Mouse (Mus musculus) neural tube, embryonic 12.5 days (tissue): Measurements from ENCODE around the gene Plcb1. TPM values are rescaled to one million over a fixed set of nuclear protein-coding genes. Genes with fewer than 3 reads are reported as not detected.

Experiments used
- ATAC-seq: fragments of 200-750 bp; cut with Nextera tagmentation; 2 replicates; pipeline ENCODE4 v1.8.0; 2017; ENCODE audit warnings: low read depth, mild to moderate bottlenecking, moderate TSS enrichment, moderate library complexity; ENCODE audit not compliant: low FRiP score
- H3K27ac ChIP-seq: fragments of 300-500 bp; sonication (generic); 2 replicates; pipeline ENCODE4 v1.5.1; 2016
- H3K27me3 ChIP-seq: fragments of 300-500 bp; sonication (generic); replicated peaks from 2 replicates; pipeline ENCODE4 v1.6.1; 2016; ENCODE audit warnings: mild to moderate bottlenecking
- H3K36me3 ChIP-seq: fragments of 300-500 bp; sonication (generic); 2 replicates; pipeline ENCODE4 v1.6.1; 2016; ENCODE audit warnings: mild to moderate bottlenecking
- H3K4me1 ChIP-seq: fragments of 300-500 bp; sonication (generic); 2 replicates; pipeline ENCODE4 v1.6.1; 2016
- H3K4me2 ChIP-seq: fragments of 300-500 bp; sonication (generic); replicated peaks from 2 replicates; pipeline ENCODE4 v1.6.1; 2016; ENCODE audit warnings: mild to moderate bottlenecking
- H3K4me3 ChIP-seq: fragments of 300-500 bp; sonication (generic); 2 replicates; pipeline ENCODE4 v1.5.1; 2016
- H3K9ac ChIP-seq: fragments of 300-500 bp; sonication (generic); 2 replicates; pipeline ENCODE4 v1.6.1; 2016; ENCODE audit warnings: mild to moderate bottlenecking
- H3K9me3 ChIP-seq: fragments of 300-500 bp; sonication (generic); 2 replicates; pipeline ENCODE4 v1.6.1; 2016; ENCODE audit warnings: mild to moderate bottlenecking
- WGBS: fragments of 180-500 bp; shearing (Covaris S2); methylation state at CpG from one replicate; pipeline ENCODE4 v1.1.7; 2016; 5-methylcytosine and 5-hydroxymethylcytosine counted together
- polyA plus RNA-seq: library from polyadenylated mRNA; unstranded; fragments of >200 nt; fragmentation: Nextera tagmentation; extraction: Ambion mirVana; gene quantifications from 2 replicates; pipeline ENCODE4 v1.2.1, GENCODE M21; 2016

Gene Plcb1
- polyA plus RNA-seq, 1 experiment from 2014 or later, result 29.0 TPM

DNA sequence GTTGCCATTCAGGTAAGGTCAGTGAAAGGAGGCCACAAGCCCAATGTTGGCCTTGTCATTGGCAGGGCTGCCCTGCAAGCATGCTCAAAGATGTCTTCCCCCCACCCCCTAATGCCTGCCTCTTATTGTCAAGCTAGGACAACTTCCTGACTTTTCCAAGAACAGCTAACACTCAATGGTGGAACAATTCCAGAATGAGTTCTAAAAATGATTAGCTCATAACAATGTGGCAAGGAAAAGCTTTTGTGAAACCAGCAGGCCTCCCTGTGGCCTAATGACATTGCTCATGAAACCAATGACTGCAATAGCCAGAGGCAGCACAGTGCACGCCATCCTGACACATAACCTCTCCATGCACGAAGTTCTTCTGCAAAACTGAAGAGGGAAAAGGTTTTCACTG lies 478.1 kb downstream of the Plcb1 start:
- no peaks in the 10 kb centered on the region for H3K27me3 ChIP-seq
- no peaks in the 10 kb centered on the region for H3K36me3 ChIP-seq
- 76% methylated on average over 2 of the region's 2 CpGs for WGBS
- ATAC-seq, result no peak
- H3K4me2 ChIP-seq, result no peak overlapping the region
- H3K27ac ChIP-seq, result no peak overlapping the region
- H3K4me1 ChIP-seq, result no peaks in the 10 kb centered on the region
- H3K9me3 ChIP-seq, result no peaks in the 10 kb centered on the region
- H3K9ac ChIP-seq, result no peak overlapping the region
- no peak overlapping the region for H3K4me3 ChIP-seq

DNA sequence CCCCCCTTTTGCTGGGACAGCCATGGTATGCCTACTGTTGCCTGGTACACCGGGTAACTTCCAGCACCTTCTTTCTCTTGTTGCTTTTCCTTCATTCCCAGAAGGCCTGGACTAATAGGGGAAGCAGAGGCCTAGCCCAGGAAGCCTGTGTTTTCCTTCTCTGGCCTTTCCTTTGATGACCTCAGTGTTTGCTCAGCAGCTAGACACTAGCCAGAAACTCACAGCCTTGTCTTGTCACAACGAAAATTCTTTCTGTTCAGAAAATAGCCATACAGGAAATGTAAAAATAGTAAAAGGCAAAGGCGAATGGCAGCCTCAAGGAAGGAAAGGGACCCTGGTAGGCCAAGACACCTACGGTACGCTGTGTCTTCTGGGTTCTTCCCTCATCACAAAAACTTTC lies 489.1 kb downstream of the Plcb1 start:
- Histone ChIP-seq H3K4me1 (no peaks in the 10 kb centered on the region), H3K27me3 (no peaks in the 10 kb centered on the region), H3K4me2 (no peak overlapping the region), H3K9me3 (no peaks in the 10 kb centered on the region), H3K27ac (no peak overlapping the region), H3K9ac (no peak overlapping the region), H3K4me3 (no peak overlapping the region), H3K36me3 (no peaks in the 10 kb centered on the region)
- 83% methylated on average over 5 of the region's 5 CpGs for WGBS
- no peak for ATAC-seq

DNA sequence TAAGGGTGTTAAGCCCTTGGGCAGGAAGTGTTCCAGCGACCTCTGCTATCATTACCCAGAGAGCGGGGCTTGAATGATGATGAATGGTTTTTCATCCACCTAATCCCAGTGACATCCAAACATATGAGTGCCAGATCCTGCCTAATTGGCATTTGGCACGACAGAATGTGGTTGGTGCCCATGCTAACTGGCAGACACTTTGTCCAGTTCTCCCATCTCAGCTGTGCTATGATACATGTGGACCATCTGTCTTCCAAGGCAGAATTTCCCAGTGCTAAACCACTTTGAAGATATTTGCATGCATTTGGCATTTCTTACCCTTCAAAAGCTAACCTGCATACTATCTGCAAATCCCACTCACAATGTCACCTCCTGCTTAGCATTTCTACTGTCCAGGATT lies 492.6 kb downstream of the Plcb1 start:
- Histone ChIP-seq H3K4me3 (no peak overlapping the region), H3K4me1 (no peaks in the 10 kb centered on the region), H3K27ac (no peak overlapping the region), H3K36me3 (no peaks in the 10 kb centered on the region), H3K4me2 (no peak overlapping the region), H3K9me3 (no peaks in the 10 kb centered on the region), H3K27me3 (no peaks in the 10 kb centered on the region), H3K9ac (no peak overlapping the region)
- 65% methylated on average over 3 of the region's 3 CpGs for WGBS
- no peak for ATAC-seq

DNA sequence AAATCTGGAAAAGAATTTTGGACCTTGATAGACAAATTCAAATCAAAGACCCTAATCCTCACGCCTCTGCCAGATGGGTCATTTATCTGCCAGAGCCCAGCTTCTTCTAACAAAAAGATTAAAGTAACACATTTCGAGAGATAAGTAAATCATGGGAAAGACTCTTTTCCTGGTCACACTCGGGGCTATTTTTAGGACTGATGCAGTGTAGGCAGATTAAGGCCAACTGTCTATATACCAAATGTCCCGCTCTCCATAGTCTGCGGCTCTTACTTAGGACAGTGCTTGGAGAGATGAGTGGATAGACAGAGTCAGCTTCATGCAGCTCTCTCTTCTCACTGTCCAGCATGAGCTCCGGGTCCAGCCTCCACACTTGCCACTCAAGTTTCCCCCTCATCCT lies 493.2 kb downstream of the Plcb1 start:
- no peak overlapping the region for H3K27ac ChIP-seq
- no peaks in the 10 kb centered on the region for H3K9me3 ChIP-seq
- no peak overlapping the region for H3K4me2 ChIP-seq
- no peaks in the 10 kb centered on the region for H3K36me3 ChIP-seq
- no peaks in the 10 kb centered on the region for H3K4me1 ChIP-seq
- H3K27me3 ChIP-seq, result no peaks in the 10 kb centered on the region
- no peak overlapping the region for H3K4me3 ChIP-seq
- no peak for ATAC-seq
- 83% methylated on average over 6 of the region's 6 CpGs for WGBS
- no peak overlapping the region for H3K9ac ChIP-seq

DNA sequence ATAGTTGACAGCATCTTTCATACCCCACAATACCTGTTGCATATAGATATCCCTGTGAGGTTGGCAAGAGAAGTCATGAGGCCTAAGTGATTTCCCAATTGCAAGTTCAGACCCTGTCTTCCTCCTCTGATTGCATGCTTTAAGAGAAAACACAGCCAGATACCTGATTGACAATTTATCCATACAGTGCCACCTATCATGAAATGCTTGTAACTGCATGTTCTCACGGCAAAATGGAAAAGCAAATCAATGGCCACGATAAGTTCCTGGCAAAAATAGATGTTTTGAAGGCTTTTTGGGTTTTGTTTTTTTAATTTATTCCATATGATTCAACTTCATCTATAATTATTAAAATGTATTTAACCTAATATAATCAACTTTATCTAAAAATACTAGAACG lies 497.9 kb downstream of the Plcb1 start:
- no peak overlapping the region for H3K4me2 ChIP-seq
- WGBS, result 79% methylated on average over 3 of the region's 3 CpGs
- no peak overlapping the region for H3K9ac ChIP-seq
- H3K27me3 ChIP-seq, result no peaks in the 10 kb centered on the region
- no peak overlapping the region for H3K27ac ChIP-seq
- no peaks in the 10 kb centered on the region for H3K36me3 ChIP-seq
- H3K4me1 ChIP-seq, result no peaks in the 10 kb centered on the region
- no peaks in the 10 kb centered on the region for H3K9me3 ChIP-seq
- H3K4me3 ChIP-seq, result no peak overlapping the region
- no peak for ATAC-seq

DNA sequence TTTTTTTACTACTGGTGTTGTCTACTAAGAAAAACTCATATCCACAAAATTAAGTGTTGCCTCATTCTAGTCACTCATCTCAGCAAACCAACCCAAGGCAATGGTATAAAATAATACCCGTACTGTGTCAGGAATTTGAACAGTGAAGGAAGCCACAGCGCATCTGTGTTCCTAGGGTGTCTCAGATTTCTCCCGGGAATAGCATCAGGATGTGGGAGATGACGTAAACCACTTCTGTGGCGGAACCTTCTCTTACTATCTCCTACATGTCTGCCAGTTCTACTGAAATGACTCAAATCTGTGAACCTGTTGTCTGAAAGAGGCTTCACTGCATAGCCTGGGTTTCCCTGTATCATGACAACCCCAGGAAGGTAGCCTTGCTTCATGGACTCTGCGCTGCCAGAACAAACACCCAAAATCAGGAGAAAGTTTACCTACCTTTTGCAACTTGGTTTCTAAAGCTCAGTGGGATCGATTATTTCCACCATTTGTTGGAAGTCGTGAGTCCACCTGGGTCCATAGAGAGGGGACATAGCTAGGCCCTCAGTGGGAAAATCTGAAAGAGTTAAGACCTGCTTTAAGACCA lies 510.4 kb downstream of the Plcb1 start:
- no peaks in the 10 kb centered on the region for H3K4me1 ChIP-seq
- no peaks in the 10 kb centered on the region for H3K27me3 ChIP-seq
- no peak overlapping the region for H3K4me3 ChIP-seq
- H3K4me2 ChIP-seq, result no peak overlapping the region
- H3K36me3 ChIP-seq, result no peaks in the 10 kb centered on the region
- WGBS, result 91% methylated on average over 8 of the region's 8 CpGs
- no peak for ATAC-seq
- H3K9ac ChIP-seq, result no peak overlapping the region
- no peak overlapping the region for H3K27ac ChIP-seq
- no peaks in the 10 kb centered on the region for H3K9me3 ChIP-seq

DNA sequence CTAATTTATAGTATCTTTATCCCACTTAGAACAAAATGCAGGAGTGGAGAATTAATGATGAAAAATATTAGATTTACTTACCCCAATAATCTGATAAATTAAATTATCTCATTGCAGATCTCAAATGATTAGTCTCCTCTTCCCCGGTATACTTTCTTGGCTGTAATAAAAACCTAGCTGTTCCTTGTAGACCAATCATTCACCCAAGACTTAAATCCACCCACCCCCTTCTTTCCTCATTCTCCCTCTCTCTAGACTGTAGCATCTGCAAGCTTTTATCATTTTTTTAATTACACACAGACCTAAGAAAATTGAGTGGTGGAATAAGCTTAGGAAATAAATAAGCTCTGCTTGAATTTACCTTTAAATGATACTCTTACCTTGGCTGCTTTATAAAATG lies 514.6 kb downstream of the Plcb1 start:
- no peaks in the 10 kb centered on the region for H3K9me3 ChIP-seq
- no peak overlapping the region for H3K4me2 ChIP-seq
- no peaks in the 10 kb centered on the region for H3K36me3 ChIP-seq
- no peak overlapping the region for H3K27ac ChIP-seq
- no peak overlapping the region for H3K4me3 ChIP-seq
- no peaks in the 10 kb centered on the region for H3K4me1 ChIP-seq
- no peak overlapping the region for H3K9ac ChIP-seq
- H3K27me3 ChIP-seq, result no peaks in the 10 kb centered on the region
- ATAC-seq, result no peak
- WGBS, result 68% methylated on average over 1 of the region's 1 CpGs

DNA sequence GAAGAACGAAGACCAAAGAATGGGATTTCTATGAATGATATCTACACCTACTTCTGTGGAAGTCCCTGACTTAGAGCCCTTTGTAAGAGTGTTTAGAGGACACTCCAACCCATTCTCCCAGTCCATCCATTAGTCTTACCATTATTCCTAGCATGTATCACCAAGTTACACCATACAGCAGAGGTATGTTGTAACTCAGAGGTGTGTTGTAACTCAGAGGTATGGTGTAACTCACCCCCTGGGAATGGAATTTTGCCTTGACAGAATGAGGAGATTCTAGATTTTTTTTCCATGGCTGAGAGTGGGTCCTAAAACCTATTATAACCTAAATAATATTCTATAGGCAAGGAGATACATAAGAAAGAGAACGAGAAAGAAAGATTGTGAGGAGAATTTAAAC lies 516.6 kb downstream of the Plcb1 start:
- Histone ChIP-seq H3K4me1 (no peaks in the 10 kb centered on the region), H3K4me2 (no peak overlapping the region), H3K9ac (no peak overlapping the region), H3K27ac (no peak overlapping the region), H3K9me3 (no peaks in the 10 kb centered on the region), H3K4me3 (no peak overlapping the region), H3K27me3 (no peaks in the 10 kb centered on the region), H3K36me3 (no peaks in the 10 kb centered on the region)
- ATAC-seq, result no peak
- WGBS, result 91% methylated on average over 2 of the region's 2 CpGs

DNA sequence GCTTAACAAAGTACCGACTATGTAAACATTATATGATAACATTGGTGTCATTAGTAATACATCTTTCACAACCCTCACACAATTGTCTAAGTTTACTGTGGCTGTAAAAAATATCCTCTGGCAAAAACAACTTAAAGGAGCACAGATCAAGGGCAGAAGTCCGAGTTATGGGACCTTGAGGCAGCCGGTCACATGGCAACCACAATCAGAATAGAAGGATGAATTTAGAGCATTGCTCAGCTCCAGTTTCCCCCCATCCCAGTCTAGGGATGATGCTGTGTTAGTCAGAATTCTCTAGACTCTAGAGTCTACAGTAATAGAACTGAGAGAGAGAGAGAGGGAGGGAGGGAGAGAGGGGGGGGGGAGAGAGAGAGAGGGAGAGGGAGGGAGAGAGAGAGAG lies 519.3 kb downstream of the Plcb1 start:
- Histone ChIP-seq H3K36me3 (no peaks in the 10 kb centered on the region), H3K4me3 (no peak overlapping the region), H3K9ac (no peak overlapping the region), H3K27me3 (no peaks in the 10 kb centered on the region), H3K4me2 (no peak overlapping the region), H3K9me3 (no peaks in the 10 kb centered on the region), H3K27ac (no peak overlapping the region), H3K4me1 (no peaks in the 10 kb centered on the region)
- WGBS, result 89% methylated on average over 3 of the region's 3 CpGs
- no peak for ATAC-seq

DNA sequence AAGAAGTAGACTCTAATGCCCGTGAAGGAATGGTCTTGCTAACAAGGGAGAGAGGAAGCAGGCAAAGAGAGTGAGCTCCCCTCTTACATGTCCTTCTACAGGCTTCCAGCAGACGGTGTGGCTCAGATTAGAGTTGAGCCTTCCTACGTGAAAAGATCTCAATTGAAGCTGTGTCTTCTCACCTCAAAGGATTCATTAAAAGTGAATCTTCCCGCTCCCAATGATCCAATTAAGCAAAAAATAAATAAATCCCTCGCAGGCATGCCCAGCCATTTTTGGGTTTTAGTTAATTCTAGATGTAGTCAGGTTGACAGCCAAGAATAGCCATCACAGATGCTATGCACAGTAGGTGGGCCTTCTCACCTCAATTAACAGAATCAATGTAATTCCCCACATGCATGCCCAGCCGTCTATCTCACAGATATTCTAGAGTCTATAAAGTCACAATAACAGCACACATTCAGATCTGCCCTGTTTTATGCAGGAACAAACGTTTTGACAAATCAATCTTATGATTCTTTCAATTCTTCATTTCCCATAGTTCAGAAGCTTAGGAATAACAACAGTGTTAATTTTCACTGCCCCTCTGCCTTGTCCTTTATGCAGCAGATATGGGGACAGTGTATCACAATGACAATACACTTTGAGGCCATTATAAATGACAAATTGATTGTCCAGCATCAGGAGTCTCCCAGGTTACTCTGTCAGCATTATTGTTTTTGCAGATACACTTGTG lies 520.0 kb downstream of the Plcb1 start:
- no peak overlapping the region for H3K4me3 ChIP-seq
- no peaks in the 10 kb centered on the region for H3K9me3 ChIP-seq
- no peaks in the 10 kb centered on the region for H3K4me1 ChIP-seq
- H3K9ac ChIP-seq, result no peak overlapping the region
- no peak overlapping the region for H3K4me2 ChIP-seq
- H3K27me3 ChIP-seq, result no peaks in the 10 kb centered on the region
- peak; percentile 35; the same call in 1 of the 2 replicates for ATAC-seq
- no peaks in the 10 kb centered on the region for H3K36me3 ChIP-seq
- no peak overlapping the region for H3K27ac ChIP-seq
- WGBS, result 67% methylated on average over 7 of the region's 7 CpGs

DNA sequence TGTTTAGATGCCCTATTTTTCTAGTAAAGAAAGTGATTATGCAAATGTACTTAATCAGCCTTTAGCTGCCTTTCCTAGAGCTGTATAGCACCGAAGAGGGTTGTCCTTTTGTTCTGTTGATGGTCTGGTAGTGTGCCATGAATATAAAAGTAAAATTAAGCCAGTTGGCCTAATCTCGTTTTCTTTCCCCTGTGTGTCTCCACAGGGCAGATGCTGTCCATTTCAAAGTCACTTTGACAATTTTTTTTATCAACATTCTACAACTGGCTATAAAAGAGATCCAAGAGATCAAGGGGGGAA lies 520.6 kb downstream of the Plcb1 start:
- ATAC-seq, result peak; percentile 31
- Histone ChIP-seq H3K4me1 (no peaks in the 10 kb centered on the region), H3K27me3 (no peaks in the 10 kb centered on the region), H3K4me3 (no peak overlapping the region), H3K36me3 (no peaks in the 10 kb centered on the region), H3K9ac (no peak overlapping the region), H3K9me3 (no peaks in the 10 kb centered on the region), H3K4me2 (no peak overlapping the region), H3K27ac (no peak overlapping the region)
- 37% methylated on average over 2 of the region's 2 CpGs for WGBS

DNA sequence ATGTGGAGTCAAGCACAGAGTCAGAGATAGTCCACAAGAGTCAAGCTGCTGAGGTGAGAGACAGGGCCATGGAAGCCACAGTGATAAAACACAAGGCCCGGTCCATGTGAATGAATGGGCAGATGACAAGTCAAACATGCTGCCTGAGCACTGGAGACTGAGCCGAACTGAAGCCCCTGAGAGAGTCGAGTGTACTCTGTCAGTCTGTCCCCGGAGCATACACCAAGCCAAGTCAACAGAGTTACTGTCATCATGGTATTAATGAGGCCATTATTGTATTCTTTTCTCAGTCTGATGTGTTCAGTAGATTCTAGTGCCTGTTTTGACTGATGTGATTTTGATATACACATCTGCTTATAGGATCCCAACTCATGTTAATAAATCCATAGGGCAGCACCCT lies 521.9 kb downstream of the Plcb1 start:
- ATAC-seq, result no peak
- 76% methylated on average over 4 of the region's 4 CpGs for WGBS

DNA sequence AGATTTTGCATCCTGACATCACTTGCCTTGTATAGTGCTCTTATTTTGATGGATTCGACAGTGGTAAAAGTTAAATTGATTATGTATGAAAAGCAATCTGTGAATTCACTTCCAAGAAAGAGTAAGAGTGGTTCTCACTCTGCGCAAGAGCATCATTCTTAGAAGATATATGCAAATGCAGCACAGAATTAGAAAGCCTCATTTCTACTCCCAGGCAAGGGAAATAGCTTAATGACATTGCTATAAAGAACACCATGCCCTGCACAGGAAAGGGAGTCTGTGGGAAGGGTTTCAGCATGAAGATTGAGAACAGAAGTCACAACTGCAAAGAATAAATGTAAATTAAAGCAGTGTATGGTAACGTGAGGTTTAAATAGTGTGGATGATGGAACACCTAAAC lies 530.1 kb downstream of the Plcb1 start:
- no peaks in the 10 kb centered on the region for H3K27me3 ChIP-seq

More for the DNA sequence above, 521.9 kb downstream of the Plcb1 start:
- Histone ChIP-seq H3K9ac (no peak overlapping the region), H3K9me3 (no peaks in the 10 kb centered on the region), H3K4me2 (no peak overlapping the region), H3K4me1 (no peaks in the 10 kb centered on the region), H3K27me3 (no peaks in the 10 kb centered on the region), H3K4me3 (no peak overlapping the region), H3K36me3 (no peaks in the 10 kb centered on the region), H3K27ac (no peak overlapping the region)

More for the DNA sequence above, 530.1 kb downstream of the Plcb1 start:
- no peak overlapping the region for H3K4me3 ChIP-seq
- H3K36me3 ChIP-seq, result no peaks in the 10 kb centered on the region
- no peaks in the 10 kb centered on the region for H3K9me3 ChIP-seq
- 92% methylated on average over 3 of the region's 3 CpGs for WGBS
- H3K9ac ChIP-seq, result no peak overlapping the region
- no peak for ATAC-seq
- no peaks in the 10 kb centered on the region for H3K4me1 ChIP-seq
- H3K4me2 ChIP-seq, result no peak overlapping the region
- no peak overlapping the region for H3K27ac ChIP-seq
